Mouse (Mus musculus): ENCODE data around the gene Ezh1. TPM values are rescaled to one million over a fixed set of nuclear protein-coding genes. Genes with fewer than 3 reads are reported as not detected.

Ezh1 gene
- polyA plus RNA-seq, 1 experiment: 42.8 TPM

DNA sequence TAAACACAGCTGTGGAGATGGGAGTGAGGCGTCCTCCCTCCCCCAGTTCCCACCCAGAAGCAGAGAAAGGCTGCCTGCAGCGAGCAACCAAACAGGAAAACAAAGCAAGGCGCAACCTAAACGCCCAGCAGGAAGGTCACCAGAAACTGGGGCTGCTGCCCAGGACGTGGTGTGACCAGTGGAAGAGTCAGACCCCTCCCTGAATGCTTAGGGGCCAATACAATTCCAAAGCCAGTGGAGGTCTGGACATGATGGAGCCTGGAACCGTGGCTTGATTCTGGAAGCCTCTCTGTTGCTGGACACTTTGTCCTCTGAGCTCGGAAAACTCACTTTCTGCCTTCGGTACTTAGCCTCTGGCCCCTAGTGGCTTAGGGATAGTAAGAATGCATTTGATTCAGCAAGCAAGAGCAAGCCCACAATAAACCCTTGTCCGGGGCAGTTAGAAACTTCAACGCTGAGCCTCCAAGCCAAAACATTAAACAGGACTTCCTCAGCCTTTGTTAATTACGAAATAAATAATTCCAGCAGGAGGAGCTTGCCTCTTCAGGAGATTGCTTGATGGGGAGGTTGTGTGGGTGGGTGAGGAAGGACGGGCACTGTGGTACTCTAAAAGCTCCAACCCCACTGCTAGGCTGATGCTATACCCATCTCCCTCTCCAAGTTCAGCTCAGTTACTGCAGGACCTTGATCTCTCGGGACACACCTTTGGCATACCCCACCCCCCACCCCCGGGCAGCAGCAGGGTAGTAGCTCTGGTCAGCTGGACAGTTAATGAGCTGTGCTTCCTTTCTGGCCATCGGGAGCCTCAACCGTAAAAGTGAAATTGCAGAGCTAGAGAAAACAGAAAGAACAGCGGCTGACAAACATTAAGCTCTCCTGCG, 5.0 kb upstream of the Ezh1 start:
- Histone ChIP-seq H3K27me3 (ENCODE audit: control insufficient read depth, insufficient read depth, low read length, poor library complexity, severe bottlenecking) (no peaks in the 10 kb centered on the region), H3K9ac (ENCODE audit: low read depth, poor library complexity, severe bottlenecking) (no peak overlapping the region), H3K4me3 (ENCODE audit: low read depth, low read length) (no peak overlapping the region), H3K9me3 (replicated peaks; ENCODE audit: control insufficient read depth, insufficient read depth, low read length, poor library complexity, severe bottlenecking) (no peaks in the 10 kb centered on the region), H3K36me3 (ENCODE audit: control insufficient read depth, insufficient read depth, low read length, poor library complexity, severe bottlenecking) (no peaks in the 10 kb centered on the region), H3K27ac (ENCODE audit: insufficient read depth, low read length) (0 out of 2 replicates have a peak overlapping the region, but pooled peaks have one; percentile 18), H3K4me1 (ENCODE audit: control insufficient read depth, insufficient read depth, low read length) (peaks cover 3% of the 10 kb centered on the region)
- TF ChIP-seq EP300 (IDR thresholded peaks at IDR 0.05; ENCODE audit: insufficient read depth, low read depth, low read length) (peak; percentile 93), CTCF (IDR thresholded peaks at IDR 0.05; ENCODE audit: low read depth, low read length) (no peak)

DNA sequence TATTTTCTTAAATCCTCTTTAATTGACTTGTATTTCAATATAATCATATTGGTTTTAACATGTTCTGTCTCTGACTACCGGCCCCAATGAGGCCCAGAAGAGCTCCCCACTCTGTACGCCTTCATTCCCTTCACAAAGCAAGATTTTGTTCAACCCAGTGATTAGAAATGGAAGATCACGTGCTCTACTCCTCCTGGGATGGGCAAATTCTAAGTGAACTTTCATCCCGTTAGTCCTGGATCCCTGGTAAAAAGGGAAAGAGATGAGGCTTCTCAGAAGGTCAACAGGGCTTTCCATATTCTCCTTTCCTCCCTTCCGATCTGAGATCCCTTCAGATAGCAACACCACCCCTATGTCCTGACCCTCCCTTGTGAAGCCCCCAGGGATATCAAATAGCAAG, 4.3 kb upstream of the Ezh1 start:
- no peaks in the 10 kb centered on the region for H3K9me3 ChIP-seq (replicated peaks; ENCODE audit: control insufficient read depth, insufficient read depth, low read length, poor library complexity, severe bottlenecking)
- no peak overlapping the region for H3K4me3 ChIP-seq (ENCODE audit: low read depth, low read length)
- H3K27ac ChIP-seq (ENCODE audit: insufficient read depth, low read length): peak overlapping the region; percentile 17; the same call in 1 of the 2 replicates
- H3K4me1 ChIP-seq (ENCODE audit: control insufficient read depth, insufficient read depth, low read length): peaks cover 3% of the 10 kb centered on the region
- H3K27me3 ChIP-seq (ENCODE audit: control insufficient read depth, insufficient read depth, low read length, poor library complexity, severe bottlenecking): no peaks in the 10 kb centered on the region
- no peak overlapping the region for H3K9ac ChIP-seq (ENCODE audit: low read depth, poor library complexity, severe bottlenecking)
- no peaks in the 10 kb centered on the region for H3K36me3 ChIP-seq (ENCODE audit: control insufficient read depth, insufficient read depth, low read length, poor library complexity, severe bottlenecking)
- no peak for TF ChIP-seq POLR2A (IDR thresholded peaks at IDR 0.05; ENCODE audit: insufficient read depth, low read length)
- no peak for TF ChIP-seq EP300 (IDR thresholded peaks at IDR 0.05; ENCODE audit: insufficient read depth, low read depth, low read length)
- no peak for TF ChIP-seq CTCF (IDR thresholded peaks at IDR 0.05; ENCODE audit: low read depth, low read length)

DNA sequence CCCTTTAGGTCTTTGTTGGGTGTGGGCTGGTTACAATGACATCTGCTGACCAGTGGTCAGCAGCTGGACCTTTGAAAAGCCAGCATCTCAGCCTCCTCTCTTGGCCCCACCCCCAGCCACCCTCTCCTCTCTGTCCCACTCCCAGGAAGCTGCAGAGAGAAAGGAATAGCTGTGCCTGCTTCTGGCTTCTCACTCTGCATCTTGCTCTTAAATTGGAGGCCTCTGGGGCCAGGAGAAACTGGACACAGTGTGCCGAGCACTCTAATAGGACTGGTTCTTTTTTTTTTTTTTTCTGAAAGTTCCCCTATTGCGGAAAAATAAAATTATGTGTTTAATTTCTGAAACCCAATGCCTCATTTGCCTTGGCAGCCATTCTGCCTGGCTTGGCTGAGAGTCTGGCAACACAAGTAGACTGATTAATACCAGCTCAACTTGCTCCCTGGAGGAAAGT, 3.8 kb upstream of the Ezh1 start:
- Histone ChIP-seq H3K4me1 (ENCODE audit: control insufficient read depth, insufficient read depth, low read length) (peaks cover 3% of the 10 kb centered on the region), H3K4me3 (ENCODE audit: low read depth, low read length) (no peak overlapping the region), H3K9ac (ENCODE audit: low read depth, poor library complexity, severe bottlenecking) (no peak overlapping the region), H3K36me3 (ENCODE audit: control insufficient read depth, insufficient read depth, low read length, poor library complexity, severe bottlenecking) (no peaks in the 10 kb centered on the region), H3K27me3 (ENCODE audit: control insufficient read depth, insufficient read depth, low read length, poor library complexity, severe bottlenecking) (no peaks in the 10 kb centered on the region), H3K27ac (ENCODE audit: insufficient read depth, low read length) (no peak overlapping the region), H3K9me3 (replicated peaks; ENCODE audit: control insufficient read depth, insufficient read depth, low read length, poor library complexity, severe bottlenecking) (no peaks in the 10 kb centered on the region)
- TF ChIP-seq CTCF (IDR thresholded peaks at IDR 0.05; ENCODE audit: low read depth, low read length): no peak
- TF ChIP-seq EP300 (IDR thresholded peaks at IDR 0.05; ENCODE audit: insufficient read depth, low read depth, low read length): no peak
- no peak for TF ChIP-seq POLR2A (IDR thresholded peaks at IDR 0.05; ENCODE audit: insufficient read depth, low read length)

DNA sequence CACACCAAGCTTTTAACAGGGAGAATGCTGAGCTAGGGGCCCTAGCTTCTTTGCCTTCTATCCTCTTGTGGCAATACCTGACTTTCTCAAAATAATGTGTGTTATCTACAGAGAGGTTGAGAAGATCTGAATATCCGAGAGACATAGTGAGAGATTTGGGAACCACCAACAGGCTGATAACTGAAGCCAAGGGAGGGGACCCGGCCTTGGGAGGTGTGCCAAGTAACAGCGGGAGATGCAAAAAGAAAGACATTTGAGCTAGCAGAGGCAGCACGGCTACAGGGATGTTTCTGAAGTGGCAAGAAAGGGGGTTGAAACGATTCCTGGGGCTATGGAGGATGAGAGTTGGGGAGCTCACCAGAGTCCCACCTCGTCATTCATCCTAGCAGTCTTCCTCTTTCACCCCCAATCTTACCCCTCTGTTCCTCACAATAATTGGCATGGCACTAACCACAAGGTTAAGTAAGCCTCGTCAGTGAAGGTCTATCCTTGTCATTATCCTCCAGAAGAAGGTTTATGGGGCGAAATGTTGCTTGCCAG, 3.2 kb upstream of the Ezh1 start:
- Histone ChIP-seq H3K36me3 (ENCODE audit: control insufficient read depth, insufficient read depth, low read length, poor library complexity, severe bottlenecking) (no peaks in the 10 kb centered on the region), H3K27ac (ENCODE audit: insufficient read depth, low read length) (no peak overlapping the region), H3K4me1 (ENCODE audit: control insufficient read depth, insufficient read depth, low read length) (peaks cover 3% of the 10 kb centered on the region), H3K4me3 (ENCODE audit: low read depth, low read length) (no peak overlapping the region), H3K9ac (ENCODE audit: low read depth, poor library complexity, severe bottlenecking) (no peak overlapping the region), H3K9me3 (replicated peaks; ENCODE audit: control insufficient read depth, insufficient read depth, low read length, poor library complexity, severe bottlenecking) (no peaks in the 10 kb centered on the region), H3K27me3 (ENCODE audit: control insufficient read depth, insufficient read depth, low read length, poor library complexity, severe bottlenecking) (no peaks in the 10 kb centered on the region)
- TF ChIP-seq EP300 (IDR thresholded peaks at IDR 0.05; ENCODE audit: insufficient read depth, low read depth, low read length) (no peak), CTCF (IDR thresholded peaks at IDR 0.05; ENCODE audit: low read depth, low read length) (no peak), POLR2A (IDR thresholded peaks at IDR 0.05; ENCODE audit: insufficient read depth, low read length) (no peak)

DNA sequence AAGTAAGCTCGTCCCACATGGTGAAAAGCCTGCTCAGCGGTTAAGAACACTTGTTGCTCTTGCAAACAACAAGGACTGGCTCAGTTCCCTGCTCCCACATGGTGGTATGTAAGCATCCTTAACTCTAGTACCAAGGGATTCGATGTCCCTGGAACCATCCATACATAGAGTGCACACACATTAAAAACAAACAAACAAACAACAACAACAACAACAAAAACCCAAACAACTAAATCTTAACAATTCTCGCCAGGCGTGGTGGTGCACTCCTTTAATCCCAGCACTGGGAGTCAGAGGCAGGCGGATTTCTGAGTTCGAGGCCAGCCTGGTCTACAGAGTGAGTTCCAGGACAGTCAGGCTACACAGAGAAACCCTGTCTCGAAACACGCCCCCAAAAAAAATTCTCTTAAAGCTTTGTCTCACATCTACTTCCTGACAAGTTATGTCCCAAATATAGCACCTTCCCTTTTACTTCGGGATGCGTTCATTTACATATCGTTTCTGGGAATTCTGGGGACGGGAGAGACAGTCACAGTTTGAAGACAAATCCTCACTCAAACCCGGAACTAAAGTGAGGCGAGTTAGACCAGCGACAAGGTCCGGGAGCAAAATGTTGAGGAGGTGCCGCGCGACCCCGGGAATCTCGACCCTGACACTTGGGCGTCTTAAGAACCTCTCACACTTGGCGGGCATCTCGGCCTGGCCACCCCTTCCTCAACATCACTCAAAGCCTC, 765 bp downstream of the Ezh1 start:
- Histone ChIP-seq H3K27ac (ENCODE audit: insufficient read depth, low read length) (no peak overlapping the region), H3K36me3 (ENCODE audit: control insufficient read depth, insufficient read depth, low read length, poor library complexity, severe bottlenecking) (no peaks in the 10 kb centered on the region)
- TF ChIP-seq POLR2A (IDR thresholded peaks at IDR 0.05; ENCODE audit: insufficient read depth, low read length) (no peak), EP300 (IDR thresholded peaks at IDR 0.05; ENCODE audit: insufficient read depth, low read depth, low read length) (no peak), CTCF (IDR thresholded peaks at IDR 0.05; ENCODE audit: low read depth, low read length) (no peak)

More for the DNA sequence above, 765 bp downstream of the Ezh1 start:
- no peaks in the 10 kb centered on the region for H3K9me3 ChIP-seq (replicated peaks; ENCODE audit: control insufficient read depth, insufficient read depth, low read length, poor library complexity, severe bottlenecking)
- peak overlapping the region; percentile 68 for H3K4me3 ChIP-seq (ENCODE audit: low read depth, low read length)
- H3K4me1 ChIP-seq (ENCODE audit: control insufficient read depth, insufficient read depth, low read length): peaks cover 1% of the 10 kb centered on the region
- H3K27me3 ChIP-seq (ENCODE audit: control insufficient read depth, insufficient read depth, low read length, poor library complexity, severe bottlenecking): no peaks in the 10 kb centered on the region
- peak overlapping the region; percentile 79 for H3K9ac ChIP-seq (ENCODE audit: low read depth, poor library complexity, severe bottlenecking)

All from ES-Bruce4 (cell line).